Mouse (Mus musculus): ENCODE measurements at regions not wholly inside any gene's neighbourhood (a gene's known extent, or its start where the extent isn't known, plus 50 kb on each side); places are given as distances from the start of the nearest gene placed in this dataset.
A peak's percentile ranks its signal among the peaks of the same experiment; 100 is the strongest.

GRCm38 (mm10) chr2:3958711-3959110 lies 58.8 kb upstream of the Frmd4a start:
- Histone ChIP-seq H3K27ac (no peak overlapping the region), H3K9ac (no peak overlapping the region), H3K4me3 (replicated peaks; ENCODE audit: low read length) (no peak overlapping the region), H3K4me2 (replicated peaks) (no peak overlapping the region), H3K27me3 (ENCODE audit: control insufficient read depth, insufficient read depth, low read length) (no peaks in the 10 kb centered on the region), H3K9me3 (ENCODE audit: control insufficient read depth, low read length) (no peaks in the 10 kb centered on the region), H3K4me1 (replicated peaks; ENCODE audit: control insufficient read depth, insufficient read depth, low read length) (no peaks in the 10 kb centered on the region), H3K36me3 (replicated peaks; ENCODE audit: control insufficient read depth, insufficient read depth) (no peaks in the 10 kb centered on the region)
- DNase-seq (ENCODE audit: low spot score) = no peak
- 73% methylated on average over 4 of the region's 4 CpGs for WGBS
- no peak for ATAC-seq (ENCODE audit: low FRiP score)

- Histone ChIP-seq H3K4me3 (replicated peaks; ENCODE audit: low read length) (no peak overlapping the region), H3K9ac (no peak overlapping the region), H3K27me3 (ENCODE audit: control insufficient read depth, insufficient read depth, low read length) (no peaks in the 10 kb centered on the region), H3K9me3 (ENCODE audit: control insufficient read depth, low read length) (no peaks in the 10 kb centered on the region), H3K4me2 (replicated peaks) (no peak overlapping the region), H3K27ac (no peak overlapping the region), H3K4me1 (replicated peaks; ENCODE audit: control insufficient read depth, insufficient read depth, low read length) (no peaks in the 10 kb centered on the region), H3K36me3 (replicated peaks; ENCODE audit: control insufficient read depth, insufficient read depth) (no peaks in the 10 kb centered on the region)
- 82% methylated on average over 1 of the region's 1 CpGs for WGBS
- DNase-seq (ENCODE audit: low spot score) (no peak), ATAC-seq (ENCODE audit: low FRiP score) (no peak)
Measured at GRCm38 (mm10) chr2:3959181-3959580, 58.3 kb upstream of the Frmd4a start.

- no peak for ATAC-seq (ENCODE audit: low FRiP score)
- DNase-seq (ENCODE audit: low spot score) = no peak
- Histone ChIP-seq H3K4me3 (replicated peaks; ENCODE audit: low read length) (no peak overlapping the region), H3K4me2 (replicated peaks) (no peak overlapping the region), H3K9me3 (ENCODE audit: control insufficient read depth, low read length) (no peaks in the 10 kb centered on the region), H3K36me3 (replicated peaks; ENCODE audit: control insufficient read depth, insufficient read depth) (no peaks in the 10 kb centered on the region), H3K27ac (no peak overlapping the region), H3K9ac (no peak overlapping the region), H3K4me1 (replicated peaks; ENCODE audit: control insufficient read depth, insufficient read depth, low read length) (no peaks in the 10 kb centered on the region), H3K27me3 (ENCODE audit: control insufficient read depth, insufficient read depth, low read length) (no peaks in the 10 kb centered on the region)
- 91% methylated on average over 5 of the region's 5 CpGs for WGBS
Measured at GRCm38 (mm10) chr2:3960213-3960612, 57.3 kb upstream of the Frmd4a start.

GRCm38 (mm10) chr2:3964351-3964750 lies 53.2 kb upstream of the Frmd4a start:
- Histone ChIP-seq H3K27me3 (ENCODE audit: control insufficient read depth, insufficient read depth, low read length) (no peaks in the 10 kb centered on the region), H3K9ac (no peak overlapping the region), H3K36me3 (replicated peaks; ENCODE audit: control insufficient read depth, insufficient read depth) (no peaks in the 10 kb centered on the region), H3K4me1 (replicated peaks; ENCODE audit: control insufficient read depth, insufficient read depth, low read length) (no peaks in the 10 kb centered on the region), H3K9me3 (ENCODE audit: control insufficient read depth, low read length) (no peaks in the 10 kb centered on the region), H3K27ac (no peak overlapping the region), H3K4me2 (replicated peaks) (no peak overlapping the region), H3K4me3 (replicated peaks; ENCODE audit: low read length) (no peak overlapping the region)
- whole genome bisulfite sequencing = 94% methylated on average over 4 of the region's 4 CpGs
- peak; percentile 93 for DNase-seq (ENCODE audit: low spot score)
- peak; percentile 100 for ATAC-seq (ENCODE audit: low FRiP score)
